Mouse (Mus musculus) ES-Bruce4 (cell line): Measurements from ENCODE around the gene Nek9. TPM values are rescaled to one million over a fixed set of nuclear protein-coding genes. Genes with fewer than 3 reads are reported as not detected.

Source experiments
- H3K27ac ChIP-seq: 2 replicates; pipeline ENCODE4 v1.5.1; 2012; ENCODE audit warnings: low read length, inconsistent platforms; ENCODE audit not compliant: insufficient read depth
- H3K27me3 ChIP-seq: 2 replicates; pipeline ENCODE4 v1.6.1; 2012; ENCODE audit warnings: mild to moderate bottlenecking, low read length, inconsistent platforms; ENCODE audit not compliant: control insufficient read depth, poor library complexity, insufficient read depth, severe bottlenecking
- H3K36me3 ChIP-seq: 2 replicates; pipeline ENCODE4 v1.6.1; 2012; ENCODE audit warnings: inconsistent platforms, mild to moderate bottlenecking, low read length, moderate library complexity; ENCODE audit not compliant: control insufficient read depth, poor library complexity, insufficient read depth, severe bottlenecking
- H3K4me1 ChIP-seq: one replicate; pipeline ENCODE4 v1.8.1; 2011; ENCODE audit warnings: low read length; ENCODE audit not compliant: control insufficient read depth, insufficient read depth
- H3K4me3 ChIP-seq: 2 replicates; pipeline ENCODE4 v1.5.1; 2011; ENCODE audit warnings: low read depth, mild to moderate bottlenecking, low read length
- H3K9ac ChIP-seq: 2 replicates; pipeline ENCODE4 v1.6.1; 2012; ENCODE audit warnings: low read depth, mild to moderate bottlenecking, inconsistent platforms; ENCODE audit not compliant: poor library complexity, severe bottlenecking
- H3K9me3 ChIP-seq: replicated peaks from 2 replicates; pipeline ENCODE4 v1.6.1; 2012; ENCODE audit warnings: mild to moderate bottlenecking, low read length, inconsistent platforms; ENCODE audit not compliant: control insufficient read depth, poor library complexity, insufficient read depth, severe bottlenecking
- CTCF ChIP-seq: IDR thresholded peaks from one replicate; pipeline ENCODE4 v1.8.1; 2011; ENCODE audit warnings: low read depth, low read length
- EP300 ChIP-seq: IDR thresholded peaks from 2 replicates; pipeline ENCODE4 v1.6.1; 2011; ENCODE audit warnings: low read depth, low read length; ENCODE audit not compliant: insufficient read depth
- POLR2A ChIP-seq: IDR thresholded peaks from one replicate; pipeline ENCODE4 v1.8.1; 2011; ENCODE audit warnings: low read length; ENCODE audit not compliant: insufficient read depth
- polyA plus RNA-seq: library from polyadenylated mRNA; stranded (reverse); fragments of >200 nt; gene quantifications from 2 replicates; pipeline ENCODE4 v1.2.4, GENCODE M21; 2011; ENCODE audit warnings: low read depth; ENCODE audit not compliant: missing spikeins, insufficient read depth, insufficient read length

Gene Nek9
- polyA plus RNA-seq, 1 experiment: 43.2 TPM

- Histone ChIP-seq H3K9ac (no peak overlapping the region), H3K9me3 (peaks cover 4% of the 10 kb centered on the region; the same call in 1 of the 2 replicates), H3K4me1 (no peaks in the 10 kb centered on the region), H3K27me3 (no peaks in the 10 kb centered on the region), H3K36me3 (no peaks in the 10 kb centered on the region), H3K4me3 (no peak overlapping the region), H3K27ac (no peak overlapping the region)
- TF ChIP-seq EP300 (no peak), POLR2A (no peak), CTCF (no peak)
Measured at GRCm38 (mm10) chr12:85290633-85291032, 48.5 kb downstream of the Nek9 start.

DNA sequence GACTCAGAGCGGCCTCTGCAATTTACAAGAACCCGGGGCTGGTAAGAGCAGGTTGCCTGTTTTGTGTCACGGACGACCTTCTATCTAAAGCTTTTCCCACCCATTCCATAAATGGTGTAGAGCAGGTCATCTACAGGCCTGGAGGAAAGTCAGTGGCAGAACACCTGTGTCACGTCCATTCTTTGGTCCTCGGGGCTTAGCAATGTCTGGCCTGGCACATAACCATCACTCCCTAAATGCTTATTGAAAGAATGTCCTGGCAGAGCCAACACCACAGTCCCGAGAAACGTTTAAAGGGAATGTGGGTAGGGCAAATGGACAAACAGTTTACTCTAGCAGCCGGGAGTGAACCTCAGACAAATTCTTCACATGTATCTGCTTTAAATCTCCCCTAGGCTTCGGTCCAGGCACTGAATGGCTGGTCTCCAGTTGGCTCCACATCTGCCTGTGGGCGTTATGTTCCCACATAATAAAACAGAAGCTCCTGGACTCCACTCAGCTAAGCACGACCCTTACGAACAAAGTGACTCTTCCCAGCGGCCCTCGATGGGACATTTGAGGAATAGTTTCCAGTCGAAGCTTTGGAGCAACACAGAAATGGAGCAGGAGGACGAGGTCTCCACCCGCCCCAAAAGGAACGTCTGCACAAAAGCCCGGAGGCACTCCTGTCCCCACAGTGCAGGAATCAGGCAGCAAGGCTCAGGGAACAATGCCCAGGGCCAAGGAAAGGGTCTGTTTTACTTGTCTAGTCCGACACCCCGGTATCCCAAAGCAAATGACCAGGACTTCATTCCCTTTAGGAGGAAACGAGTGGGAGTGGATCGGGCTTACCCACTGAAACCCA, 49.8 kb downstream of the Nek9 start:
- Histone ChIP-seq H3K4me1 (no peaks in the 10 kb centered on the region), H3K27me3 (no peaks in the 10 kb centered on the region), H3K36me3 (no peaks in the 10 kb centered on the region), H3K27ac (no peak overlapping the region), H3K9ac (peak overlapping the region; percentile 68; the same call in 1 of the 2 replicates), H3K4me3 (no peak overlapping the region), H3K9me3 (peaks cover 2% of the 10 kb centered on the region; the same call in 1 of the 2 replicates)
- TF ChIP-seq CTCF (no peak), EP300 (no peak), POLR2A (no peak)

DNA sequence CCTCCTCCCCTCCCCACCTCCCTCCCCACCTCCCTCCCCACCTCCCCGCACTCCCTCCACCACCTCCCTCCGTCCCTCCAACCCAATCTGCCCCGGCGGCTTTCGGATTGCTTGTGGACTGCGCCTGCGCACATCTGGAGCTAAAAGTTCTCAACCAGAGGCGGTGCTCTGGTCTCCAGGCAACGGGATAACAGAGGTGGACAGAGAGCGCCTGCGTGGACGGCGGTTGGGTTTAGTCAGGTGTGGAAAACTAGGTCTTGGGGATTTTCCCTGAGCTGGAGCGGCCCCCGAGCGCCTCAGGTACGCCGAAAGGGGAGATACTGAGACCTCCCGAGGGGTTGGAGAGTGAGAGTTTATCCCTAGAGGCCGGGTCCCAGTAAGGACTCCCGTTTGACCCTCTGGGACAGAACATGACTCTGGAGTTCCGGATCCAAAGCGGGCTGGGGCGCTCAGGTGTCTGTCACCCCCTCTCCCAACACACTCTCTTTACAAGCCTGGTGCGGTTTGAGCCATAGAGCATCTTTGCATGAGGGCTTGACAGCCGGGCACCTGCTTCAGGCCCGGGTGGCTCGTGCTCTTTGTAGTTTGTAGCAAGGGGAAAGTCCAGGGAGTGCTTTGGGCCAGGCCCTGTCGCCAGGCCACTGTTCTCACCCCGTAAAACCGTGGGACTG, 50.5 kb downstream of the Nek9 start, which contains the start of gene Zc2hc1c:
TSS of gene Zc2hc1c (plus strand) at position 106 of the 671 bp plus-strand sequence.
- no peak for TF ChIP-seq EP300
- no peaks in the 10 kb centered on the region for H3K4me1 ChIP-seq
- H3K4me3 ChIP-seq: peak within 1 kb of the TSS; percentile 70
- peak within 1 kb of the TSS; percentile 68 for H3K9ac ChIP-seq
- H3K36me3 ChIP-seq: no peaks in the 10 kb centered on the region
- no peaks in the 10 kb centered on the region for H3K27me3 ChIP-seq
- no peaks in the 10 kb centered on the region for H3K9me3 ChIP-seq
- no peak within 1 kb of the TSS for H3K27ac ChIP-seq

DNA sequence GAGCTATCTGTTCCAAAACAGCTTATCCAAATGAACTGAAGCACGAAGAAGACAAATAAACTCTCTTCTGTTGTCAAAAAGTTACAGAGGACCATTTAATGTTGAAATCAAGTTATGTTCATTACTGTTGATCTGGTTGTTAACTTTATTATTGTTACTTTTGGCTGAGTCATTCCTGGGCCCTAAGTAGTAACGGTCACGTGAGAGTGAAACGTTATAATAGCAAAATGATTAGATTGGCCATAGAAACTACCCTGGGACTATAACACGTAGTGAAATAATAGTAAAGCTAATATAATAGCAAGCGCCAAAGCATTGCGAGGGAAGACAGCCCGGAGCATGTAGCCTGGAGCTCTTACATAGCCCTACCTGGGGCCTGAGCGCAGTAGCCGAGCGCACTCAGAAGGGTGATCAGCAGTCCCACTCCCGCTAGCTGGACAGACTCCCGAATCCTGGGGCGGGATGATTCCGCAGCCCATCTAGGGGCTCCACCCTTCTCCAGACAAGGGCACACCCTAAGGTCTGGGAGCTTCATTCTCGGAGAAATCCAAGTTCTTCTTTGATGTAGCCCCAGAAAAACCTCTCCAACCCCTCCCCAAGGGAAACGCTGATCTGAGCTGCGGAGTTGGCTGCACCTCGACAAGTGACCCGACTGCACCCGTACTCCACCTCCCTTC, 51.2 kb downstream of the Nek9 start, which contains the start of gene Acyp1:
TSS of gene Acyp1 (minus strand) at position 630 of the 677 bp plus-strand sequence.
- H3K27me3 ChIP-seq: no peaks in the 10 kb centered on the region
- H3K4me3 ChIP-seq: peak within 1 kb of the TSS; percentile 70
- H3K4me1 ChIP-seq: no peaks in the 10 kb centered on the region
- H3K27ac ChIP-seq: no peak within 1 kb of the TSS
- TF ChIP-seq EP300 (no peak), CTCF (no peak), POLR2A (no peak)
- H3K36me3 ChIP-seq: no peaks in the 10 kb centered on the region
- no peaks in the 10 kb centered on the region for H3K9me3 ChIP-seq
- H3K9ac ChIP-seq: peak within 1 kb of the TSS; percentile 68

DNA sequence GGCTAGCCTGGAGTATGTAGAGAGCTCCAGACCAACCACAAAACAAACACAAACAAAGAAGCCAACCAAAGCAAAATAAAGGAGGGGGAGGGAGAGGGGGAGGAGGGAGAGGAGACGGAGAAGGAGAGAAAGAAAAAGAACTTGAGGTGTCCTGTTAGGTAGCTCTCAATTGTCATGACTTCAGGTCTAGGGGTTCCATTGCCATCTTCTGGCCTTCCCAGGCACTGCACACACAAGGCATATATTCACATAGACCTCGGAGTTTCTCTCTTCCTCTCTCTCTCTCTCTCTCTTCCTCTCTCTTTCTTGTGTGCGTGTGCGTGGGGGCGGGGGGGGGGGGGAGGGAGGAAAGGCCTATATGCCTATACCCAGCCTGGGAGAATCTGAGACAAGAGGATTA, 52.2 kb downstream of the Nek9 start:
- no peaks in the 10 kb centered on the region for H3K4me1 ChIP-seq
- no peaks in the 10 kb centered on the region for H3K27me3 ChIP-seq
- H3K36me3 ChIP-seq: no peaks in the 10 kb centered on the region
- H3K4me3 ChIP-seq: no peak overlapping the region
- TF ChIP-seq POLR2A (no peak), CTCF (peak; percentile 40)
- H3K9ac ChIP-seq: no peak overlapping the region
- H3K9me3 ChIP-seq: no peaks in the 10 kb centered on the region
- no peak overlapping the region for H3K27ac ChIP-seq

DNA sequence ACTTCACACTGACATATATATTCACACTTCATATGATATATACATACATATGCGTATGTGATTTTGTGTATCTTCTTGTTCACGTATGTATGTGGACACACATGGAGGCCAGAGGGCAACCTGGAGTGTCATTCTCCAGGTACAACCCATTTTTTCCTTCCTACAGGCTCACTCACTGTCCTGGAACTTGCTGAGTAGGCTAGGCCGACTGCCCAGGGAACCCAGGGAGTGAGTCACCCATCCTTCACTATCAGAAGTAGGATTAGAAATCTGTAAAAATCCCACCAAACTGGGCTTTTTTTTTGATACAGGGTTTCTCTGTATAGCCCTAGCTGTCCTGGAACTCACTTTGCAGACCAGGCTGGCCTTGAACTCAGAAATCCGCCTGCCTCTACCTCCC, 54.2 kb downstream of the Nek9 start:
- Histone ChIP-seq H3K4me3 (no peak overlapping the region), H3K9ac (no peak overlapping the region), H3K27ac (no peak overlapping the region), H3K27me3 (no peaks in the 10 kb centered on the region), H3K9me3 (no peaks in the 10 kb centered on the region), H3K4me1 (no peaks in the 10 kb centered on the region), H3K36me3 (no peaks in the 10 kb centered on the region)
- TF ChIP-seq EP300: no peak
- TF ChIP-seq CTCF: no peak
